Mouse (Mus musculus) R1 (cell line): ENCODE measurements around the gene Pycr1.
"Not testable (repeated sequence)": the region's sequence is repeated elsewhere in the genome, so short reads cannot be mapped to it uniquely, and the experiment has no call there.

Source experiments
- DNase-seq: peaks from one replicate; pipeline ENCODE4 v3.0.0-alpha.2; 2018; ENCODE audit warnings: low read depth, low spot score

Pycr1 gene

GRCm38 (mm10) chr11:120643601-120643987, at the start of gene Pycr1:
Gene Pycr1 (minus strand): TSS chr11:120643769.
- DNase-seq, result peak; percentile 97

DNA sequence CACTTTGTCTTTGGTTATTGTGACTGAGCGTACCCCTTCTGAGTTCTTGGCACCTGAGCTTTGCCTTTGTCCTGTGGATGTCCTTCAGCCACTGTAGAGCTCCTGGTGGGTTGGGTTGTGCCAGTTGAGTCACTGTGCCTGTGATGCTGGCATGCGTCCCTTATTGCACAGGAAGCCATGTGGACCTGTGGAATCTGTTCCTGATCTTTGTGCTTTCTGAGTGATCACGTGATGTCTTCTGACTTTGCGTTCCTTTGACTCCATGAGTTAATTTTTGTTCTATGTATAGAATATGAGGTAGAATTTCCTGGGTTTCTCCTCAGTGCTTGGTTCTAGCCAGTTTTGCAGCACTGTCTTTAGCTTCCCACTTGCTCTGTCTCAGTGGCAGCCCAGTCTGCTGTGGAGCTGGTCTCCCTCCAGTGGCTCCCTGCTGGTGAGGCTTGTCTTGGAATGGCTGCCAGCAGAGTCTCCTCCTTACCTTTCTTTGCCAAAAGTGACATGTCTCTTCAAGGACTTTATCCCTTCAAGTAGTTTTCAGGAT, 49.0 kb upstream of the Pycr1 start:
- DNase-seq, result no peak

DNA sequence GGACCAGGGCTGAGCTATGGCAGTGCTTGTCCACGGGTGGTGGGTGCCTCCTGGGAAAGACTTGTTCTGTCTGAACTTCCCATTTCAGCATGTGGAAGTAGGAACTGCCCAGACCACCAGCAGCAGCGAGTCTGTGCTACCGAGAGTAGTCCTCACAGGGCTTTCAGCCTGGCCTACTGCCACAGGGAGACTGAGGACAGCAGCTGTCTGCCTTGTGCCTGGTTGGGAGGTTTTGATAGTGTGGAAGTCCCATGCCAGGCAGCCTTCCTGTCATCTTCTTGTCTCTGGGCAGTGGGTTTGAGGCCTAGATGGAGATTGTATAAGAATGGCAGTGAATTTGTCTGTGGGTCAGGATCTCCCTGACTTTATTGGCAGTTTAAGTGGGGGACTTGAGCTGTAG, 45.8 kb upstream of the Pycr1 start:
- no peak for DNase-seq

DNA sequence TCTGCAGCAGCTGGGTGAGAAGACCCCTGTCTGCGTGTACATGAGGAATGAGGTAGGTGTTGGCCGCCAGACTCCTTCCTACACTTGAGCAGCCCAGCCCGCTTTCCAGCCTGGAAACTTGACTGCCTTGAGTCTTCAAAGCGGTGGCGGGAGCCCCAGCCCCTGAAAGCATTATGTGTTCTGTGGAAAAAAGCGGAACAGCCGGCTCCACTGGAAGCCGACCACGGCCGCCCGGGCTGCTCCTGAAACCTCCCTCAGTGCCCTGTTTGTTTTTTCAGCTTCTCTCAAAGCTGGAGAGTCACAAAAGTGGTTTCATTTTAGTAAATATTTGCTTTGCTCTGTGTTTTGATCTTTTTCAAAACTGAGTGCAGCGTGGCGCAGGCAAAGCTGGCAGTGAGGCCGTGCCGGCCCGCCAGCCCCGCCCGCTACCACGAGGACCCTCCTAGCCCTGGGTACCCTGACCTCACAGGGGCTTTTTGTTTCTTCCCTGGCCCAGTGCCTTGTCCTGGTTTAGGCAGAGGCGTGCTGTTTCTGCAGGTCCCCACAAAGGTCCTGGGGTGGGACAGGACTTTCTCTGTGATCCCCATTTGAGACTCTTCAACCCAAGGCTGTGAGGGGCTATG, 43.2 kb upstream of the Pycr1 start:
- DNase-seq, result no peak

DNA sequence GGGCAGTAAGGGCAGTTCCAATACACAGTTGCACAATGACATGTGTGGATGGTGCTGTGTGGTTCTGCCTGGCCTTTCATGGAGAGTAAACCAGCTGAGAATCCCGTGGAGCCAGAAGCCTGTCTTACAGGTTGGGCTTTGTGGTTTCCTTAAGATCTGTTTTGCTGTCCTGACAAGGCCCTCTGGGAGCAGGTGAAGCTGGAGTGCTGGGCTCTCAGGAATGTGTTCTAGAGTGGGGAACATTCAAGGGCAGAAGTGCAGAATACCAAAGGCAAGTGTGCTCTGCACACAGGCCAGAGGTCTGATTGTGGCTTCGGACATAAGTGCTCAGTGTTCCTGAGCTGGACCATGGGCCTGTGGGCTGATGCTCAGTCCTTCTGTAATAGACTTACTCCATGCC, 41.1 kb upstream of the Pycr1 start:
- DNase-seq, result no peak

DNA sequence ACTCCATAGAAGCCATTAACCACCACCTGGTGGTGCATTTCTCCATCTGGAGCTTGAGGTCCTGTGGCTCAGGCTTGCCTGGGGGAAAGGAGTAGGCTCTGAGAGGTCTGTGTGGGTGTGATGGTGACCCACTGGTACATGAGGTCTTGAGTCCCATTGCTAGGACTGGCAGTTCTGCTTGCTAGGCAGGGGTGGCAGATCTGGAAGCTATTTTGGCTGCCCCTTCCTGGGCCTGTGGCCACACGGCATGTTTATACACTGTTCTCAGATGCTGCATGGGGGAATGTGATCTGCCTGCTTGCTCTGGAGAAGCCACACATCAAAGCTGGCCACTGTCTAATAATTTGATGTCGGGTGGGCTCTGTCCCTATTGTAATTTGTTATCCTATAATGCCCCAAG, 40.5 kb upstream of the Pycr1 start:
- DNase-seq, result no peak

- no peak for DNase-seq
Observed at GRCm38 (mm10) chr11:120683536-120683935, 40.0 kb upstream of the Pycr1 start.

DNA sequence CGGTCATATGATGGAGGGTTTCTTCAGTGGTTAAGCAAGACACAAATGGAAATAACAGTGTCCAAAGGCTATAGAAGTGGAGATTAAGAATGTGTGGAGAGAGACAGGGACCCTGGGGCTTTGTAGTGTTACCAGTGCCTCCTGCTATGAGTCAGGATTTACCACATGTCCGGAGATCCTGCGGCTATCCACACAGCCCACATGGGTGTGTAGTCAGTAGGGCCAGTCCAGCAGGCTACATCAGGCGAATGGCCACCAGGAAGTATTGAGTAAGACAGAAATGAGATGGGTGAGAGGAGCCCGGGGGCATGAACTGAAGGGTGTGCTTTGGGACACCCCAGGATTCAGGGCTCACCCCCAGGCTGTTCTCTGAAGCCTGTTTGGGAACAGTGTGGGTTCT, 39.1 kb upstream of the Pycr1 start:
- DNase-seq, result no peak

DNA sequence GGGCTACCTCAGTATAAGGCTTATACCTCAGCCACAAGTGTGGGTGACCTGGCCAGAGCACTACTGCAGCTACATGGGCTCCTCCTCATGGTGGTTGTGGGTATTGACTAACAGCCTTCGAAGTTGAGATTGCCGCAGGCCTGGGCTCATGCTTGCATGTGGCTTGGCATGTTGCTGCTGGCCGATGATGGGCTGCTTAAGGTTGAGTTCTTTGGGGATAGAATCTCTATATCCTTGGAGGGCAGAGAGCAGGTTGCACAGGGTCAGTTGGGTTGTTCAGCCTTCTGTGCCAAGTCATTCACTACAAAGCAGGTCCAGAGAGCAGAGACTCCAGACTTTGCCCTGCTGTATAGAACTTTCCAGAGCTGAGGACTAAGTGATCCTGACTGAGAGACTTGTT, 36.3 kb upstream of the Pycr1 start:
- peak; percentile 70 for DNase-seq

DNA sequence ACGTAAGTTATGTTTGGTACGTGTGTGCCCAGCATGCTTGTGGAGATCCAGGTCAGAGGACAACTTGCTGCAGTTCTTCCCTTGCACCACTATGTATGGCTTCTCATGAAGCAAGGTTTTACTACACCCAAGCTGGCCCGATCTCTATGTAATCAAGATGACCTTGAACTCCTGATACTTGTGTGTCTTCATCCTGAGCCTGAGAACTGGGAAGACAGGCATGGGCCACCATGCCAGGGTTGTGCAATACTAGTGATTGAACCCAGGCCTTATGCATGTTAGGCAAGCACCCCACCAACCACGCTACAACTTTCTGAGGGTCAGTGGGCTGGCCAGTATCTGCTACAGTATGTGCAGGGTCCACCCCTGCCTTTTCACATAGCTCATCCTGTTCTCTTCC, 33.4 kb upstream of the Pycr1 start:
- no peak for DNase-seq

DNA sequence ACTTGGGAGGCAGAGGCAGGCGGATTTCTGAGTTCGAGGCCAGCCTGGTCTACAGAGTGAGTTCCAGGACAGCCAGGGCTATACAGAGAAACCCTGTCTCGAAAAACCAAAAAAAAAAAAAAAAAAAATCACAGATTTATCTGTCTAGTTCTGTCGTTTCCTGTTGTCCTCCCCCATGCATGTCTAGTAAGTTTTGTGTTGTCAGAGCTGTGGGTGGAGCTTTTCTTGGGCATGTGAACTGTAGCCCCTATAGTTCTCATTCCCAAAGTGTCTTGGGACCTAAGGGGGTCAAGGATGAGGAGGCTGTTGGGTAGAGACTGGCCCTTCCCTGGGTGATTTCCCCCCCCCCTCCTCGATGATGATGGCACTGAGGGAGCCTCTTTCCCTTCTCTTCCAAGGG, 32.3 kb upstream of the Pycr1 start:
- DNase-seq, result not testable (repeated sequence)

DNA sequence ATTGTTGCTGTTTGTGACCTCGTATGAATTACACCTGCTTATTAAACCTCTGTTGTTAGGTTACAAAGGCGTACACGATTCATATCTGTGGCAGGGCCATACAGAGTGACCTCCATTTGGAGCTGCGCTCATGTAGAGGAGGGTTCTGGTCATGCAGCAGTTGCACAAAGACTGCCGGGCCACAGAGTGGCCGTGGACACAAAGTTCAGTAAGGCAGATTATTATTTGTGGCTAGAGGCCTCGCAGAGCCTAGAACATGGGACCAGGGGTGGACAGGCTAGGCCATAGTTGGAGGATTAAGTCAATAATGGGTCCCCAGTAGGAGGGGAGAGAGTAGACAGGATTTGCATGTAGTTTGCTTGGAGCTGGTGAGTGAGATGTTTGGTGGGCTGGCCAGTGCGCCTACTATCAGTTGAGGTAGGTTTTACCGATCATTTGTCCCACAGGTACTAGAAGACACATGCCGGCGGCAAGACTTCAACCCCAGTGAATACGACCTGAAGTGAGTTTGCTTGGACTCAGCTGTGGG, 30.1 kb upstream of the Pycr1 start:
- DNase-seq, result peak; percentile 45

DNA sequence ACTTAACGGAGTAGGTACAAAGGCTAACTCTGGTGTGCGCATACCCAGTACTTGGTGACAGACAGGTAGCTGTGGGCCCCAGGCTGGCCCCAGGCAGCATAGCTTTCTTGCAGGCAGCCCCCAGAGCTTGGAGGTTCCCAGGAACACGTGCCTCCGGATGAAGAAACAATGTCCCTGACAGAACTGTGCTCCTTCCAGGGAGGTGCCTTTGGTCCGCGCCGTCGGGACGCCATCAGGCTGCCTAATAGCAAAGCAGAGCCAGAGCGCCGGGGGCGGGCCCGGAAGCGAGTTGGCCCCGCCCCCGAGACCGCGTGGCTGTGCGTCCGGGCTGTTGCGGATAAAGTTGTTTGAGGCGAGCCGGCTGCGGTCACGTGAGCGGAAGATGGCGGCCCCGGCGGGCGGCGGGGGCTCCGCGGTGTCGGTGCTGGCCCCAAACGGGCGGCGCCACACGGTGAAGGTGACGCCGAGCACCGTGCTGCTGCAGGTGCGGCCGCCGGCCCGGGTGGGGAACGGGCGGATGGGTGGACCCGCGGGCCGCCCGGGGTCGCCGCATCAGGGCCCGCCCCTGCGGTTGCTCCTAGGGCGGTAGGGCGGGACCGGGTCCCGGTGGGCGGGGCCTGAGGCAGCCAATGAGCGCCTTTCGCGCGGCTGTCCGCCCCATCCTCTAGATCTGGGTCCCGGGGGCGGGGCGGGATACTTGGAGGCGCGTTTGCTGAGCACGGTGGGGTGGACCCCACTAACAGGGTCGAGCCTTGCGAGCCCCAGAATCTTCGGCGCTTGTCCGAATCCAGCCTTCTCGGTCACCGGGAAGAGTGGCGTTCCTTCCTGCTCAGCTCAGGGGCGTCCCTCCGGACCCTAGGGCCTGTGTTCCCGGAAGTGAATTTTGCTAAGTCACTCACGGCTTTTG, 29.4 kb upstream of the Pycr1 start, which contains the start of gene Aspscr1:
TSS of gene Aspscr1 (plus strand) at position 287 of the 907 bp plus-strand sequence.
- DNase-seq, result peak; percentile 97

DNA sequence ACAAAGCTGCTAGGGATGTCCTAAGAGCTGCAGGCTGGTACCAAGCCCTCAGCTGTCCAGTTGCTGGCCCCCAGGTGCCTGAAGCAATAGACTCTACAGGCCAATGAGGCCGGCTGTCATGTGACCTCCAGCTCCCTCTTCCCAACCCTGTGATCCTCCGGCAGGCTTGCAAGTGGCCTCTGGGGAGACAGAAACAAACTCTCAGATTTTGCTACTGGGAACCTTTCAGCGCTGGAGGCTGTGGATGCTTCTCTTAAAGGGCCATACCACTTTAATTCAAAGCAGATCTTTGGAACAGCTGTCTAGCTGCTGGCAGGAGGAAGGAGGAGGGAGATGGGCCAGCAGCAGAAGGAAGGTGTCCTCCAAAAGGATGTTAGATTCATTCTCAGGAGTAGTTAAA, 23.0 kb upstream of the Pycr1 start:
- peak; percentile 67 for DNase-seq

- DNase-seq, result no peak
Observed at GRCm38 (mm10) chr11:120665406-120665805, 21.8 kb upstream of the Pycr1 start.

DNA sequence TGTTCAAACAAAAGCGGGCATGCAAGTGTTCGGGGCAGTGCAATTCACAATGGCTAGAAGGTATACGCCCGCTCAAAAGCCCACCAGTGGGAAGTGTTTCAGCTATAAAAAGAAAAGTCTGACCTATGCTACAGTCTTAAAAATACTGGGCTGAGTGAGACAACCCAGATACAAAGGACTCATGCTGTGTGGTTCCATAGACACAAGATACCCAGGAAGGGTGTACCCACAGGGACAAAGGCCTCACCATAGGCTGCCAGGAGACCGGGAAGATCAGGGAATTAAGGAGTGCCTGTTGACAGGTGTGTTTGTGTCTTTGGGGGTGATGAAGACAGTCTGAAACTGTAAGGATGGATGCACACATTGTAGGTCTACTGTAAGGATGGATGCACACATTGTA, 20.1 kb upstream of the Pycr1 start:
- peak; percentile 100 for DNase-seq

- peak; percentile 59 for DNase-seq
Observed at GRCm38 (mm10) chr11:120662759-120663158, 19.2 kb upstream of the Pycr1 start.

DNA sequence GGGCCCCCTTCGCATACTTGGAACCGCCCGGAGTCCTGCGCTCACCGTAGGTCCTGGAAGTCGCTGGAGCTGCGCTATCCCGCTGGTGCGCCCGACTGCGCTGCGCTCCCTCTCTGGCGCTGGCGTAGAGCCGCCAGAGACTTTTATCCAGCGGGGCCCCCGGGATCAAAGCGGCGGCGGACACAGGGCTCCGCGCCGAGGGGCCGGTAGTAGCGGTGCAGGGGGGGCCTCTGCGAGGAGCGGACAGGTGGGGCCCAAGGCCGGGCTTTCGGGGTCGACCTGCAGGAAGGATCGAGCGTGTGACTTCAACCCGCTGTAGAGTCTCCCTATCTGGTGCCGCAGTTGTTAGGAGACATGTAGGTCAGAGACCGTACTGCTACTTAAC, 17.5 kb upstream of the Pycr1 start, which contains the start of gene Notum:
TSS of gene Notum (minus strand) at position 100 of the 385 bp plus-strand sequence.
- peak; percentile 60 for DNase-seq

DNA sequence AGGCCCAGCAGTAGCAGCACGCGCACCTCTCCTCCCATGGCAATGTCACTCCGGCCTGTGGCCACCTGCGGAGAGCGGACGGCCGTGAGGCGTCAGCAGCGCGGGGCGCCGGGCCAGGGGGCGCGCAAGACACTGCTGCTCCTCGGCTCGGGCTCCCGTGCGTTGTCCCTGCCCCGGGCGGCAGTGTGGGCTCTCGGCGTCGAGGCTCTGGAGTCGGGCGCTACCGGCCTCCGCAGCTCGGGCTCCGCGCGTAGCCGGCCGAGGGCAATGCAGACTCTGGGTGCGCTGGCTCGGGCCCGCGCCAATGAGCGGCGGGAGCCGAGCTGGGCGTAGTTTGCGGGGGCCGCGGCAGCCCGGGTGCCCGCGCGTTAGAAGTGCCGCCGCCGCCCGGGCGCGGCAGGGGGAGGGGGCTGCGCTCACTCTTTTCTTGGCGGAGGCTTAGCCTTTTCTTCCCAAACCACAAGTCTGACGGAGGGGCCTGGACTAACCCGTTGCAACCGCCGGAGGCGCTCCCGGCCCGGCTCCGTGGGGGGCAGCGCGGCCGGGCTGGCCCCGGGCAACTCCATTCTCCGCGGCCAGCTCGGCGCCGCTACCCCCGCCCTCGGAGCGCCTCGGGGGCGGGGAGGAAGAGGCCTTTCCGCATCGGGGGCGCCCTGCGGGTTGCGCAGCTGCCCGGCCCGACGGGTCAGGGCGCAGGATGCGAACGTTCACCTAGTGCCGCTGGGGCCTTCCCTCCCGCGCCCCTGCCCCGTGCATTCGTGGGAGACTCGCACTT, 16.9 kb upstream of the Pycr1 start:
- DNase-seq, result peak; percentile 71

DNA sequence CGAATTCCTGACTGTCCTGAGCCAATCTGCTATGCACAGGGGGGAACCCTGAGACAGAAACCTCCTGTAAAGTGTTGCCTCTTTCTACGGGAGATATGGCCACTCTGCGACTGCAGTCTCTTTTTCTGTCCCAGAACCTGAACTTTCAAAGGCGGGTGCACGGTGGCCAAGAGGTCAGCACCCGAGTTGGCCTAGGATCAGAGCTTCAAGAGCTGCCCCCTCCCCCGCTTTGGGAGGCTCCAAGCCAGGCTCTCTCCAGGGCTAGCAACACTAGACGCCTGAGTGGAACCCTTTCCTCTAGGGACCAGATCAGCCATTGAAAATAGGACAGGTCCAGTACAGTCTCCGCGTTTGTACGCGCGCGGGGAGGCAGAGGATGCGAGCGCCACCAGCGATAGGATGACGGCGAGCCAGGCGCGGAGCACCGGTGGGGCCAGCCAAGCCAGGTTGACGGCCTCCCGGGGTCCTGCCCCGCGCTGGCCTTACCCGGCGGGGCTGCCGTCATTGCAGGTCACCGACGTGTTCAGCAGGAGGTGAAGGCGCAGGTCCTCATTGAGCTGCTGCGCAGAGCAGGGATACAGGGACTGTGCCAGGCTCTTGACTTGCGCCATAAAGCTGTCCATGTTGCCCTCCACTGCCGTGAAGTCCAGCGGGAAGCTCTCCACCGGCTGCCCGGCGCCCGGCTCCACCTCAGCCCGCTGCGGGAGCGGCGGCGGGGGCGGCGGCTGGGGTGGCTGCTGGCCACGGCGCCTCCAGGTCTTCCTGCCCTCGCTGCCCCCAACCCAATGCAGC, 16.1 kb upstream of the Pycr1 start:
- peak; percentile 40 for DNase-seq
